Mouse (Mus musculus) forebrain, postnatal 0 days (tissue): ENCODE measurements around the gene Olfr63. TPM values are rescaled to one million over a fixed set of nuclear protein-coding genes. Genes with fewer than 3 reads are reported as not detected.
"Not testable (repeated sequence)": the region's sequence is repeated elsewhere in the genome, so short reads cannot be mapped to it uniquely, and the experiment has no call there.

Source experiments
- ATAC-seq: fragments of 200-750 bp; cut with Nextera tagmentation; 2 replicates; pipeline ENCODE4 v1.8.0; 2017; ENCODE audit warnings: mild to moderate bottlenecking, moderate library complexity
- DNase-seq: peaks from one replicate; pipeline ENCODE4 v3.0.0-alpha.2; 2015
- H3K27ac ChIP-seq: fragments of 300-500 bp; sonication (generic); 2 replicates; pipeline ENCODE4 v1.5.1; 2014; ENCODE audit warnings: low read depth, mild to moderate bottlenecking, antibody characterized with exemption, low read length, moderate library complexity, mixed read lengths
- H3K27me3 ChIP-seq: fragments of 300-500 bp; sonication (generic); 2 replicates; pipeline ENCODE4 v1.6.1; 2014; ENCODE audit warnings: mild to moderate bottlenecking, low read length, mixed read lengths; ENCODE audit not compliant: insufficient read depth
- H3K36me3 ChIP-seq: fragments of 300-500 bp; sonication (generic); 2 replicates; pipeline ENCODE4 v1.6.1; 2014; ENCODE audit warnings: mild to moderate bottlenecking, moderate library complexity; ENCODE audit not compliant: insufficient read depth
- H3K4me1 ChIP-seq: fragments of 300-500 bp; sonication (generic); 2 replicates; pipeline ENCODE4 v1.6.1; 2014; ENCODE audit warnings: antibody characterized with exemption; ENCODE audit not compliant: insufficient read depth
- H3K4me2 ChIP-seq: fragments of 300-500 bp; sonication (generic); 2 replicates; pipeline ENCODE4 v1.6.1; 2014; ENCODE audit warnings: low read depth, mild to moderate bottlenecking, moderate library complexity
- H3K4me3 ChIP-seq: fragments of 300-500 bp; sonication (generic); 2 replicates; pipeline ENCODE4 v1.5.1; 2014; ENCODE audit warnings: low read depth, low read length, mixed read lengths
- H3K9ac ChIP-seq: fragments of 300-500 bp; sonication (generic); 2 replicates; pipeline ENCODE4 v1.6.1; 2014; ENCODE audit warnings: mild to moderate bottlenecking
- H3K9me3 ChIP-seq: fragments of 300-500 bp; sonication (generic); 2 replicates; pipeline ENCODE4 v1.6.1; 2016; ENCODE audit warnings: low read length
- CTCF ChIP-seq: sonication (generic); IDR thresholded peaks from 2 replicates; pipeline ENCODE4 v1.5.1; 2016; ENCODE audit warnings: antibody characterized with exemption, control low read depth, low read depth
- WGBS: fragments of 180-500 bp; shearing (Covaris S2); extraction: QIAGEN DNeasy Blood & Tissue Kit; methylation state at CpG from one replicate; pipeline ENCODE4 v1.1.7; 2014; 5-methylcytosine and 5-hydroxymethylcytosine counted together
- polyA plus RNA-seq: library from polyadenylated mRNA; unstranded; fragments of >200 nt; fragmentation: Nextera tagmentation; extraction: Ambion mirVana; gene quantifications from 2 replicates; pipeline ENCODE4 v1.2.1, GENCODE M21; 2015
- total RNA-seq: library from RNA; depleted of rRNA; stranded (reverse); fragments of >200 nt; gene quantifications from 2 replicates; pipeline ENCODE4 v1.2.3, GENCODE M21; 2014; rRNA removed

Olfr63 gene
- total RNA-seq (not detected in 2 replicates), polyA plus RNA-seq (0.01 and 0.02 TPM in 2 replicates)

- H3K4me1 ChIP-seq, result no peaks in the 10 kb centered on the region
- no peaks in the 10 kb centered on the region for H3K9me3 ChIP-seq
- no peaks in the 10 kb centered on the region; the same call in 1 of the 2 replicates for H3K27me3 ChIP-seq
- no peak within 1 kb of the TSS for H3K4me2 ChIP-seq
- H3K27ac ChIP-seq, result no peak within 1 kb of the TSS
- DNase-seq (no peak), ATAC-seq (no peak)
- H3K9ac ChIP-seq, result no peak within 1 kb of the TSS
- no peak within 1 kb of the TSS for H3K4me3 ChIP-seq
- H3K36me3 ChIP-seq, result no peaks in the 10 kb centered on the region
- TF ChIP-seq CTCF, result no peak
- 86% methylated on average over 1 of the region's 1 CpGs for WGBS
These were observed at the start of gene Olfr63 for GRCm38 (mm10) chr17:33264376-33264775. Olfr63 (plus strand) TSS chr17:33264676.

DNA sequence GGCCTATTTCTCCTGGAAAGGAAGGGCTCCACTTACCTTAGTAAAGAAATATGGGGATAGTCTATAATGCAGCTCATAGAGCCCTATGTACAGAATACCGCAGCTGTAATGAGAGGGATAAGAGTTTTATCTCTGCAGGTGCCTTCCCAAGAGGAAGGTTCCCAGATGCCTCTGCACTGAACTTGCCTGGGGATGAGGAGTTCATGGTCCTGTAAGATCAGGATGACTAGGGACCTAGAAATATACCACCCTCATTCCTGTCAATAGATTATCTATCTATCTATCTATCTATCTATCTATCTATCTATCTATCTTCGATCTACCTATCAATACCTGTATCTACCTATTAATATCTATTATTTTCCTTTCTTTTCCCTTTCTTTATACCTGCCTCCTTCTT, 42.9 kb upstream of the Olfr63 start, which contains the start of gene Olfr1564:
Gene Olfr1564, minus strand, starts transcription at position 101 of the 400 bp plus-strand sequence.
- Histone ChIP-seq H3K4me3 (no peak within 1 kb of the TSS), H3K36me3 (no peaks in the 10 kb centered on the region), H3K9me3 (peaks cover 7% of the 10 kb centered on the region; the same call in 1 of the 2 replicates), H3K4me2 (no peak within 1 kb of the TSS), H3K27me3 (no peaks in the 10 kb centered on the region), H3K27ac (no peak within 1 kb of the TSS), H3K4me1 (no peaks in the 10 kb centered on the region), H3K9ac (no peak within 1 kb of the TSS)
- WGBS, result 81% methylated on average over 2 of the region's 2 CpGs
- no peak for TF ChIP-seq CTCF
- ATAC-seq (no peak), DNase-seq (no peak)

DNA sequence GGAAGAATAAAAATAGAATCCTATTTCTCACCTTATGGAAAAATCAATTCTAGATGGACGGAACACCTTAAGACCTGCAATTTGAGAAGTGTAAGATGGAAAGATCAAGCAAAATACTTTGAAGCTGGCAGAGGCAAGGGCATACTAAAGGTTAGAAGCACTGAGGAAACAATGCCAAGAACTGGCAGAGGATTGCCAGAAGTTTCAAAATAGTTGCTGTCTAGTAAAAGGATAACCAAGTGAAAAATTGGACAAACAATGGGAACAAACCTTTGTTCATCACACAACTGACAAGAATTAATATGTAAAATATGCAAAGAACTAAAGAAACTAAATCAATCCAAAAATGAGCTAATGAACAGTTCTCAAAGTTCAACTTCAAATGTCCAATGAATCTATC, 27.8 kb upstream of the Olfr63 start:
- not testable (repeated sequence) for H3K9me3 ChIP-seq, ATAC-seq, H3K27ac ChIP-seq, DNase-seq, H3K27me3 ChIP-seq, H3K4me1 ChIP-seq, H3K4me3 ChIP-seq, H3K9ac ChIP-seq, H3K4me2 ChIP-seq
- peaks cover 16% of the 10 kb centered on the region for H3K36me3 ChIP-seq
- 96% methylated on average over 1 of the region's 1 CpGs for WGBS

- ATAC-seq, result peak; percentile 100
- H3K9ac ChIP-seq, H3K27me3 ChIP-seq, H3K36me3 ChIP-seq, H3K27ac ChIP-seq, H3K4me1 ChIP-seq, H3K4me3 ChIP-seq, H3K9me3 ChIP-seq, DNase-seq: not testable (repeated sequence)
- H3K4me2 ChIP-seq, result peak within 1 kb of the TSS; percentile 15; the same call in 1 of the 2 replicates
- WGBS, result 35% methylated on average over 1 of the region's 34 CpGs
These were observed 9.8 kb upstream of the Olfr63 start, which contains the start of gene Zfp955a for GRCm38 (mm10) chr17:33254530-33255318. Zfp955a (minus strand) TSS chr17:33255145.

DNA sequence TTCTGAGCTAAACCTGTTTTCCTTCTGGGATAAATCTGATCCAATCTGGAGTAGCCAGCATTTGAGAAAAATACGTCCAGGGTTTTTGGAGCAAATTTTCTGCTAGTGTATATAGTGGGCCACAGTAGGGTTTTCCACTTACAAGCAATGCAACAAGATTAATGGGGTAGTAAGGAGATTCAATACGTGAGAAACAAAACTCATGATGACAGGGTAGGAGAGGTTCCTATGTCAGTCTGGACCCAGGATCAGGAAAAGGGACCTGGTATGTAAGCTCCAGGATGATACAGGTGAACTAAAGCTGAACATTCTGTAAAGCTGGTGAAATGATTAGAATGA, 9.2 kb upstream of the Olfr63 start:
- not testable (repeated sequence) for H3K27ac ChIP-seq, H3K9me3 ChIP-seq, H3K4me2 ChIP-seq, H3K9ac ChIP-seq, H3K4me3 ChIP-seq, H3K36me3 ChIP-seq, H3K4me1 ChIP-seq, H3K27me3 ChIP-seq, DNase-seq
- peak; percentile 17; the same call in 1 of the 2 replicates for ATAC-seq
- no CpG with 5 or more reads among the region's 2 CpGs for WGBS

DNA sequence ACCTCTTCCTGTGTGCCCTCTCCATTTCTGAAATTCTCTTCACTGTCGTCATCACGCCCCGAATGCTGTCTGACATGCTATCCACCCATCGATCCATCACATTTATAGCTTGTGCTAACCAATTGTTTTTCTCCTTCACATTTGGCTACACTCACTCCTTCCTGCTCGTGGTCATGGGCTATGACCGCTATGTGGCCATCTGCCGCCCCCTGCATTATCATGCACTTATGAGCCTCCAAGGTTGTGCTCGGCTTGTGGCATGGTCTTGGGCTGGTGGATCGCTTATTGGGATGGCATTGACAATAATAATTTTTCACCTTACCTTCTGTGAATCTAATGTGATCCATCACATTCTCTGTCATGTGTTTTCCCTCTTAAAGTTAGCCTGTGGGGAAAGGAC, 4.4 kb downstream of the Olfr63 start:
- Histone ChIP-seq H3K27me3 (no peaks in the 10 kb centered on the region; the same call in 1 of the 2 replicates), H3K4me1 (no peaks in the 10 kb centered on the region), H3K9ac (no peak overlapping the region), H3K36me3 (no peaks in the 10 kb centered on the region), H3K27ac (no peak overlapping the region), H3K4me2 (no peak overlapping the region), H3K9me3 (no peaks in the 10 kb centered on the region), H3K4me3 (no peak overlapping the region)
- 92% methylated on average over 9 of the region's 9 CpGs for WGBS
- TF ChIP-seq CTCF, result no peak
- no peak for DNase-seq
- no peak for ATAC-seq

GRCm38 (mm10) chr17:33289039-33289875, 24.8 kb downstream of the Olfr63 start, which contains the start of gene Zfp955b:
Zfp955b (plus strand) TSS chr17:33289544.
- H3K4me2 ChIP-seq, result peak within 1 kb of the TSS; percentile 23; the same call in 1 of the 2 replicates
- H3K4me3 ChIP-seq, result 0 out of 2 replicates have a peak within 1 kb of the TSS, but pooled peaks have one; percentile 7

DNA sequence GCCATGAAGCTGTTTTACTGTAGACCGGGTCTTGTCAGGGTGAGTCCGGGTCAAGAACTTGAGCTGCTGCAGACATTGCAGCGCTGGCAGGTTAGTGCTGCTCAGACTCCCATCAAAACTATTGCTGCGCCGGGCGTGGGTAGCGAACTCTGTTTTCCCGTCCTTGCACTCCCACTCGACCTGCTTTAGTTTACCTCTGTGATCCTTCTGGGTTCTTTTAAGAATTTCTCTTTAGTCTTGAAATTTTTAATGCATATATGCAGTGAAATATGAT, 25.3 kb downstream of the Olfr63 start:
- not testable (repeated sequence) for H3K36me3 ChIP-seq, H3K4me1 ChIP-seq, ATAC-seq, DNase-seq, H3K27ac ChIP-seq, H3K9me3 ChIP-seq, H3K9ac ChIP-seq, H3K27me3 ChIP-seq
- Histone ChIP-seq H3K4me3 (0 out of 2 replicates have a peak overlapping the region, but pooled peaks have one; percentile 7), H3K4me2 (peak overlapping the region; percentile 23; the same call in 1 of the 2 replicates)
- no CpG with 5 or more reads among the region's 9 CpGs for WGBS

More at GRCm38 (mm10) chr17:33289039-33289875, 24.8 kb downstream of the Olfr63 start, which contains the start of gene Zfp955b:
- H3K27me3 ChIP-seq, H3K9me3 ChIP-seq, H3K4me1 ChIP-seq, DNase-seq, H3K36me3 ChIP-seq, H3K9ac ChIP-seq, H3K27ac ChIP-seq: not testable (repeated sequence)
- peak; percentile 100 for ATAC-seq
- no CpG with 5 or more reads among the region's 25 CpGs for WGBS
